Mouse (Mus musculus): Measurements from ENCODE around the gene March6. TPM values are rescaled to one million over a fixed set of nuclear protein-coding genes. Genes with fewer than 3 reads are reported as not detected.
A peak's percentile ranks its signal among the peaks of the same experiment; 100 is the strongest.

The March6 gene
- polyA plus RNA-seq, 1 experiment from 2014 or later = 99.8 TPM

GRCm38 (mm10) chr15:31529103-31529502 lies 1.8 kb downstream of the March6 start:
- Histone ChIP-seq H3K9ac (ENCODE audit: low read depth, low read length) (no peak overlapping the region), H3K4me2 (ENCODE audit: low read length) (peak overlapping the region; percentile 92), H3K9me3 (replicated peaks; ENCODE audit: control insufficient read depth, low read length, poor library complexity, severe bottlenecking) (no peaks in the 10 kb centered on the region), H3K4me1 (ENCODE audit: control insufficient read depth, insufficient read depth, low read length) (peaks cover 13% of the 10 kb centered on the region), H3K36me3 (ENCODE audit: control insufficient read depth, insufficient read depth, low read length) (no peaks in the 10 kb centered on the region), H3K27ac (ENCODE audit: low read length) (no peak overlapping the region), H3K27me3 (ENCODE audit: control insufficient read depth, insufficient read depth, low read depth, low read length) (no peaks in the 10 kb centered on the region), H3K4me3 (ENCODE audit: low read depth, low read length) (peak overlapping the region; percentile 94)
- no peak for ATAC-seq
- WGBS = 28% methylated on average over 6 of the region's 6 CpGs

GRCm38 (mm10) chr15:31528477-31528876 lies 2.4 kb downstream of the March6 start:
- ATAC-seq = no peak
- WGBS = 96% methylated on average over 4 of the region's 4 CpGs
- H3K4me2 ChIP-seq (ENCODE audit: low read length) = peak overlapping the region; percentile 3; the same call in 1 of the 2 replicates

DNA sequence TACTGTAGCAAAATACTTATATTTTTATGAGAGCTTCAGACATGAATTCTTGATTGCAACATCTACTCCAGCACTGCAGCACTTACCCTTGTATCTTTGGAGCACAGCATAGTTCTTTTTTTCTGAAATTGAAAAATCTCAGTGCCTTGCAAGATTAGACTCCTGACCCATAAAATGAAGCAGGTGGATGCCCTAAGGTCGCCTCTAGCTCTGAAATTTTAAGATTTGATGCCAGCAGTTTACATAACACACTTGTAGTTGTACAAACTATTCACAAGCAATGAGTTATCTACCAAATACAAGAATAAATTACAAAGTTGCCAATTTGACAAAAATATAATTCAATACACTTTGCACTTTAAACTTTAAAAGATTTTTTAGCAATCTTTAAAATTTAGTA lies 4.4 kb downstream of the March6 start:
- no peak overlapping the region for H3K9ac ChIP-seq (ENCODE audit: low read depth, low read length)
- 100% methylated on average over 1 of the region's 1 CpGs for WGBS

More at GRCm38 (mm10) chr15:31528477-31528876, 2.4 kb downstream of the March6 start:
- no peaks in the 10 kb centered on the region for H3K9me3 ChIP-seq (replicated peaks; ENCODE audit: control insufficient read depth, low read length, poor library complexity, severe bottlenecking)
- no peak overlapping the region for H3K4me3 ChIP-seq (ENCODE audit: low read depth, low read length)
- no peaks in the 10 kb centered on the region for H3K27me3 ChIP-seq (ENCODE audit: control insufficient read depth, insufficient read depth, low read depth, low read length)
- peaks cover 15% of the 10 kb centered on the region for H3K4me1 ChIP-seq (ENCODE audit: control insufficient read depth, insufficient read depth, low read length)
- no peak overlapping the region for H3K27ac ChIP-seq (ENCODE audit: low read length)
- H3K9ac ChIP-seq (ENCODE audit: low read depth, low read length) = no peak overlapping the region
- no peaks in the 10 kb centered on the region for H3K36me3 ChIP-seq (ENCODE audit: control insufficient read depth, insufficient read depth, low read length)

GRCm38 (mm10) chr15:31519000-31519399 lies 11.9 kb downstream of the March6 start:
- WGBS = 70% methylated on average over 5 of the region's 5 CpGs
- H3K9ac ChIP-seq (ENCODE audit: low read depth, low read length) = no peak overlapping the region
- no peak overlapping the region for H3K4me2 ChIP-seq (ENCODE audit: low read length)
- H3K36me3 ChIP-seq (ENCODE audit: control insufficient read depth, insufficient read depth, low read length) = no peaks in the 10 kb centered on the region
- no peak for ATAC-seq
- H3K4me3 ChIP-seq (ENCODE audit: low read depth, low read length) = no peak overlapping the region
- no peaks in the 10 kb centered on the region for H3K9me3 ChIP-seq (replicated peaks; ENCODE audit: control insufficient read depth, low read length, poor library complexity, severe bottlenecking)
- no peaks in the 10 kb centered on the region for H3K27me3 ChIP-seq (ENCODE audit: control insufficient read depth, insufficient read depth, low read depth, low read length)
- H3K27ac ChIP-seq (ENCODE audit: low read length) = no peak overlapping the region
- peaks cover 5% of the 10 kb centered on the region; the same call in 1 of the 2 replicates for H3K4me1 ChIP-seq (ENCODE audit: control insufficient read depth, insufficient read depth, low read length)

More for the DNA sequence above, 4.4 kb downstream of the March6 start:
- Histone ChIP-seq H3K4me3 (ENCODE audit: low read depth, low read length) (no peak overlapping the region), H3K9me3 (replicated peaks; ENCODE audit: control insufficient read depth, low read length, poor library complexity, severe bottlenecking) (no peaks in the 10 kb centered on the region), H3K4me2 (ENCODE audit: low read length) (no peak overlapping the region), H3K27me3 (ENCODE audit: control insufficient read depth, insufficient read depth, low read depth, low read length) (no peaks in the 10 kb centered on the region), H3K4me1 (ENCODE audit: control insufficient read depth, insufficient read depth, low read length) (peaks cover 15% of the 10 kb centered on the region), H3K36me3 (ENCODE audit: control insufficient read depth, insufficient read depth, low read length) (no peaks in the 10 kb centered on the region), H3K27ac (ENCODE audit: low read length) (no peak overlapping the region)
- no peak for ATAC-seq

GRCm38 (mm10) chr15:31518371-31518770 lies 12.5 kb downstream of the March6 start:
- Histone ChIP-seq H3K4me2 (ENCODE audit: low read length) (no peak overlapping the region), H3K4me1 (ENCODE audit: control insufficient read depth, insufficient read depth, low read length) (0 out of 2 replicates have a peak, but pooled peaks cover 2% of the 10 kb centered on the region), H3K4me3 (ENCODE audit: low read depth, low read length) (no peak overlapping the region), H3K27me3 (ENCODE audit: control insufficient read depth, insufficient read depth, low read depth, low read length) (no peaks in the 10 kb centered on the region), H3K27ac (ENCODE audit: low read length) (no peak overlapping the region), H3K9me3 (replicated peaks; ENCODE audit: control insufficient read depth, low read length, poor library complexity, severe bottlenecking) (no peaks in the 10 kb centered on the region), H3K9ac (ENCODE audit: low read depth, low read length) (no peak overlapping the region), H3K36me3 (ENCODE audit: control insufficient read depth, insufficient read depth, low read length) (no peaks in the 10 kb centered on the region)
- no peak for ATAC-seq
- WGBS = 91% methylated on average over 2 of the region's 2 CpGs

- no peak overlapping the region for H3K27ac ChIP-seq (ENCODE audit: low read length)
- no peaks in the 10 kb centered on the region for H3K9me3 ChIP-seq (replicated peaks; ENCODE audit: control insufficient read depth, low read length, poor library complexity, severe bottlenecking)
- H3K27me3 ChIP-seq (ENCODE audit: control insufficient read depth, insufficient read depth, low read depth, low read length) = no peaks in the 10 kb centered on the region
- H3K4me3 ChIP-seq (ENCODE audit: low read depth, low read length) = no peak overlapping the region
- H3K4me1 ChIP-seq (ENCODE audit: control insufficient read depth, insufficient read depth, low read length) = 0 out of 2 replicates have a peak, but pooled peaks cover 2% of the 10 kb centered on the region
- H3K4me2 ChIP-seq (ENCODE audit: low read length) = no peak overlapping the region
- WGBS = 92% methylated on average over 1 of the region's 1 CpGs
- no peak for ATAC-seq
- no peak overlapping the region for H3K9ac ChIP-seq (ENCODE audit: low read depth, low read length)
- H3K36me3 ChIP-seq (ENCODE audit: control insufficient read depth, insufficient read depth, low read length) = no peaks in the 10 kb centered on the region
Measured at GRCm38 (mm10) chr15:31517186-31517585, 13.7 kb downstream of the March6 start.

DNA sequence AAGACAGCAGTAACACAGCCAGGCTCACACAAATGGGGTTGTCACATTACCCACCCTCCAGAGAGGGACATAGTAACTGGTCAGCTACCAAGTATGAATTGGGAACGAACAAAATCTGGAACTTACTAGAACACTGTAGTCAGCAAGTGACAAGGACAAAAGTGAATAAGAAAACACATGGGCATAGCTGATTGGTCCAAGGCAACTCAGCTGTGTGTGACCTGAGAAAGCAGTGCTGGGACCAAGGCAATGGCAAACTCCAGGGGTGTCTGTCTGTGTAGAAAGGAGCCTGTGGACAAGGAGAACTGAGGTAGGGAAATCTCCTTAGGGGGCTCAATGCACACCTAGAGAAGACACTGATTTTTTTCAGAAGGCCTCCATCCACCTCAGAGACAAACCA lies 19.1 kb downstream of the March6 start:
- 0 out of 2 replicates have a peak, but pooled peaks cover 4% of the 10 kb centered on the region for H3K4me1 ChIP-seq (ENCODE audit: control insufficient read depth, insufficient read depth, low read length)
- H3K9me3 ChIP-seq (replicated peaks; ENCODE audit: control insufficient read depth, low read length, poor library complexity, severe bottlenecking) = no peaks in the 10 kb centered on the region
- WGBS = 97% methylated on average over 1 of the region's 1 CpGs
- ATAC-seq = 0 out of 2 replicates have a peak, but pooled peaks have one; percentile 30
- no peak overlapping the region for H3K9ac ChIP-seq (ENCODE audit: low read depth, low read length)
- no peak overlapping the region for H3K4me3 ChIP-seq (ENCODE audit: low read depth, low read length)
- H3K27me3 ChIP-seq (ENCODE audit: control insufficient read depth, insufficient read depth, low read depth, low read length) = no peaks in the 10 kb centered on the region
- H3K36me3 ChIP-seq (ENCODE audit: control insufficient read depth, insufficient read depth, low read length) = no peaks in the 10 kb centered on the region
- no peak overlapping the region for H3K27ac ChIP-seq (ENCODE audit: low read length)
- no peak overlapping the region for H3K4me2 ChIP-seq (ENCODE audit: low read length)

DNA sequence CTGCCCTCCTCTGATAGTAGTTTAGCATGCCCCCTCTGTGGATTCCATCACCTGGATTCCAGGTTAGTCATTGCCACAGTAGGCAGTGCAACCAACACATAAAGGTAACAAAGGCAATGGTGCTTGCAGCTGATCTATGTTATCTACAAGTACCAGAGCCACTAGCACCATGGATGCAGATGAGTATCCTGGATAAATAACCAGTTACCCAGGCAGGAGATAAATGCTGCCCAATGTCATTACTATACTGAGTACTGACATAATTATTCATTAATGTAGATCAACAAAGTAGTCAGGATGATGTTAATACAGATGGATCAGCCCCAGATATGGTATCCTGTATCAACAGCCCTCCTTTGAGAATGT lies 19.5 kb downstream of the March6 start:
- Histone ChIP-seq H3K27me3 (ENCODE audit: control insufficient read depth, insufficient read depth, low read depth, low read length) (no peaks in the 10 kb centered on the region), H3K27ac (ENCODE audit: low read length) (no peak overlapping the region), H3K9ac (ENCODE audit: low read depth, low read length) (no peak overlapping the region), H3K4me3 (ENCODE audit: low read depth, low read length) (no peak overlapping the region), H3K9me3 (replicated peaks; ENCODE audit: control insufficient read depth, low read length, poor library complexity, severe bottlenecking) (no peaks in the 10 kb centered on the region), H3K4me2 (ENCODE audit: low read length) (no peak overlapping the region), H3K36me3 (ENCODE audit: control insufficient read depth, insufficient read depth, low read length) (no peaks in the 10 kb centered on the region), H3K4me1 (ENCODE audit: control insufficient read depth, insufficient read depth, low read length) (0 out of 2 replicates have a peak, but pooled peaks cover 4% of the 10 kb centered on the region)
- ATAC-seq = 0 out of 2 replicates have a peak, but pooled peaks have one; percentile 22

- Histone ChIP-seq H3K4me2 (ENCODE audit: low read length) (no peak overlapping the region), H3K27ac (ENCODE audit: low read length) (no peak overlapping the region), H3K9ac (ENCODE audit: low read depth, low read length) (no peak overlapping the region), H3K36me3 (ENCODE audit: control insufficient read depth, insufficient read depth, low read length) (no peaks in the 10 kb centered on the region), H3K27me3 (ENCODE audit: control insufficient read depth, insufficient read depth, low read depth, low read length) (no peaks in the 10 kb centered on the region), H3K4me1 (ENCODE audit: control insufficient read depth, insufficient read depth, low read length) (0 out of 2 replicates have a peak, but pooled peaks cover 4% of the 10 kb centered on the region), H3K4me3 (ENCODE audit: low read depth, low read length) (no peak overlapping the region), H3K9me3 (replicated peaks; ENCODE audit: control insufficient read depth, low read length, poor library complexity, severe bottlenecking) (no peaks in the 10 kb centered on the region)
- 62% methylated on average over 7 of the region's 7 CpGs for WGBS
- ATAC-seq = peak; percentile 72
Measured at GRCm38 (mm10) chr15:31510477-31511405, 20.1 kb downstream of the March6 start.
